Mouse (Mus musculus) heart, adult 9 months (tissue): ENCODE data around the gene Exosc1.

Experiments
- DNase-seq, 2 experiments: peaks; one replicate each; pipeline ENCODE4 v3.0.0; 2022; ENCODE audit warnings: low spot score in 2 of 2

Gene Exosc1

GRCm38 (mm10) chr19:41874356-41874755, 58.9 kb downstream of the Exosc1 start:
- DNase-seq = no peak
